Mouse (Mus musculus) lung, postnatal 4 days (tissue): ENCODE data around the gene Slc47a1.
"Not testable (repeated sequence)": the region's sequence is repeated elsewhere in the genome, so short reads cannot be mapped to it uniquely, and the experiment has no call there.

ENCODE experiments used
- DNase-seq, 2 experiments: peaks; one replicate each; pipeline ENCODE4 v3.0.0; 2021

The Slc47a1 gene

GRCm38 (mm10) chr11:61316864-61317263, 61.3 kb downstream of the Slc47a1 start:
- no peak for DNase-seq

GRCm38 (mm10) chr11:61310321-61310720, 67.8 kb downstream of the Slc47a1 start:
- no peak for DNase-seq

- no peak for DNase-seq
Observed at GRCm38 (mm10) chr11:61309831-61310230, 68.3 kb downstream of the Slc47a1 start.

- no peak for DNase-seq
Observed at GRCm38 (mm10) chr11:61307795-61308194, 70.3 kb downstream of the Slc47a1 start.

GRCm38 (mm10) chr11:61305377-61305776, 72.8 kb downstream of the Slc47a1 start:
- DNase-seq: peak in 1 of 2 experiments; percentile 57

- DNase-seq: not testable (repeated sequence)
Observed at GRCm38 (mm10) chr11:61304535-61304934, 73.6 kb downstream of the Slc47a1 start.

- peak in 1 of 2 experiments; percentile 46 for DNase-seq
Observed at GRCm38 (mm10) chr11:61300716-61301392, 77.3 kb downstream of the Slc47a1 start.

- DNase-seq: no peak
Observed at GRCm38 (mm10) chr11:61300205-61300604, 77.9 kb downstream of the Slc47a1 start.

- DNase-seq: no peak
Observed at GRCm38 (mm10) chr11:61297901-61298300, 80.2 kb downstream of the Slc47a1 start.

GRCm38 (mm10) chr11:61297326-61297725, 80.8 kb downstream of the Slc47a1 start:
- no peak for DNase-seq

- no peak for DNase-seq
Observed at GRCm38 (mm10) chr11:61296556-61296955, 81.6 kb downstream of the Slc47a1 start.

GRCm38 (mm10) chr11:61295556-61295955, 82.6 kb downstream of the Slc47a1 start:
- DNase-seq: no peak

- DNase-seq: no peak
Observed at GRCm38 (mm10) chr11:61294431-61294830, 83.7 kb downstream of the Slc47a1 start.
